Mouse (Mus musculus) lung, embryonic 15.5 days (tissue): ENCODE measurements around the gene AI593442. TPM values are rescaled to one million over a fixed set of nuclear protein-coding genes. Genes with fewer than 3 reads are reported as not detected.
A peak's percentile ranks its signal among the peaks of the same experiment; 100 is the strongest.

ENCODE experiments used
- ATAC-seq: fragments of 200-750 bp; cut with Nextera tagmentation; 2 replicates; pipeline ENCODE4 v1.8.0; 2017; ENCODE audit warnings: moderate number of reproducible peaks, borderline replicate concordance; ENCODE audit not compliant: low FRiP score, low TSS enrichment; ENCODE audit errors: extremely low read depth
- H3K27ac ChIP-seq: fragments of 300-500 bp; sonication (generic); 2 replicates; pipeline ENCODE4 v1.5.1; 2015; ENCODE audit warnings: moderate library complexity, mild to moderate bottlenecking, inconsistent platforms
- H3K27me3 ChIP-seq: fragments of 300-500 bp; sonication (generic); 2 replicates; pipeline ENCODE4 v1.6.1; 2015; ENCODE audit warnings: inconsistent platforms
- H3K36me3 ChIP-seq: fragments of 300-500 bp; sonication (generic); 2 replicates; pipeline ENCODE4 v1.6.1; 2015; ENCODE audit warnings: inconsistent platforms
- H3K4me1 ChIP-seq: fragments of 300-500 bp; sonication (generic); 2 replicates; pipeline ENCODE4 v1.6.1; 2015; ENCODE audit warnings: inconsistent platforms
- H3K4me2 ChIP-seq: fragments of 300-500 bp; sonication (generic); 2 replicates; pipeline ENCODE4 v1.6.1; 2015; ENCODE audit warnings: inconsistent platforms, mild to moderate bottlenecking, moderate library complexity
- H3K4me3 ChIP-seq: fragments of 300-500 bp; sonication (generic); 2 replicates; pipeline ENCODE4 v1.5.1; 2015; ENCODE audit warnings: mild to moderate bottlenecking, inconsistent platforms
- H3K9ac ChIP-seq: fragments of 300-500 bp; sonication (generic); 2 replicates; pipeline ENCODE4 v1.6.1; 2015; ENCODE audit warnings: inconsistent platforms
- H3K9me3 ChIP-seq: fragments of 300-500 bp; sonication (generic); 2 replicates; pipeline ENCODE4 v1.6.1; 2016; ENCODE audit warnings: inconsistent platforms
- WGBS: fragments of 180-500 bp; shearing (Covaris S2); methylation state at CpG from one replicate; pipeline ENCODE4 v1.1.7; 2015; 5-methylcytosine and 5-hydroxymethylcytosine counted together
- polyA plus RNA-seq: library from polyadenylated mRNA; unstranded; fragments of >200 nt; fragmentation: Nextera tagmentation; extraction: Ambion mirVana; gene quantifications from 2 replicates; pipeline ENCODE4 v1.2.1, GENCODE M21; 2015

The AI593442 gene
- polyA plus RNA-seq, 1 experiment from 2014 or later, result 0.39 TPM

GRCm38 (mm10) chr9:52644626-52645025 is 35.0 kb downstream of the AI593442 start:
- ATAC-seq, result no peak
- H3K4me2 ChIP-seq, result no peak overlapping the region
- H3K4me1 ChIP-seq, result peaks cover 3% of the 10 kb centered on the region
- 42% methylated on average over 4 of the region's 4 CpGs for WGBS
- no peaks in the 10 kb centered on the region for H3K36me3 ChIP-seq
- no peaks in the 10 kb centered on the region for H3K27me3 ChIP-seq
- no peak overlapping the region for H3K4me3 ChIP-seq
- H3K9me3 ChIP-seq, result no peaks in the 10 kb centered on the region
- no peak overlapping the region for H3K9ac ChIP-seq
- no peak overlapping the region for H3K27ac ChIP-seq

GRCm38 (mm10) chr9:52644156-52644555 is 35.4 kb downstream of the AI593442 start:
- 60% methylated on average over 4 of the region's 4 CpGs for WGBS
- Histone ChIP-seq H3K4me1 (peaks cover 3% of the 10 kb centered on the region), H3K36me3 (no peaks in the 10 kb centered on the region), H3K27me3 (no peaks in the 10 kb centered on the region), H3K9me3 (no peaks in the 10 kb centered on the region), H3K27ac (no peak overlapping the region), H3K4me2 (no peak overlapping the region), H3K4me3 (no peak overlapping the region), H3K9ac (no peak overlapping the region)
- ATAC-seq, result 0 out of 2 replicates have a peak, but pooled peaks have one; percentile 46

GRCm38 (mm10) chr9:52635991-52636390 is 43.6 kb downstream of the AI593442 start:
- Histone ChIP-seq H3K4me1 (no peaks in the 10 kb centered on the region), H3K27ac (no peak overlapping the region), H3K9ac (no peak overlapping the region), H3K36me3 (no peaks in the 10 kb centered on the region), H3K4me3 (no peak overlapping the region), H3K27me3 (no peaks in the 10 kb centered on the region), H3K9me3 (no peaks in the 10 kb centered on the region), H3K4me2 (no peak overlapping the region)
- ATAC-seq, result no peak
- 61% methylated on average over 2 of the region's 2 CpGs for WGBS

- H3K9ac ChIP-seq, result no peak overlapping the region
- no peak overlapping the region for H3K4me2 ChIP-seq
- no peaks in the 10 kb centered on the region for H3K4me1 ChIP-seq
- no peaks in the 10 kb centered on the region for H3K27me3 ChIP-seq
- H3K9me3 ChIP-seq, result no peaks in the 10 kb centered on the region
- ATAC-seq, result no peak
- H3K4me3 ChIP-seq, result no peak overlapping the region
- no peaks in the 10 kb centered on the region for H3K36me3 ChIP-seq
- 55% methylated on average over 4 of the region's 4 CpGs for WGBS
- no peak overlapping the region for H3K27ac ChIP-seq
Observed at GRCm38 (mm10) chr9:52623926-52624325, 55.7 kb downstream of the AI593442 start.
